Mouse (Mus musculus) bone marrow, adult 2 months (tissue): ENCODE results near the gene Vps50.

Source experiments
- CTCF ChIP-seq: fragments of 200-500 bp; IDR thresholded peaks from 2 replicates; pipeline ENCODE4 v1.5.1; 2011; ENCODE audit warnings: low read length, control low read depth; ENCODE audit not compliant: control insufficient read depth, insufficient read depth
- POLR2A ChIP-seq: fragments of 200-500 bp; IDR thresholded peaks from 2 replicates; pipeline ENCODE4 v1.6.1; 2011; ENCODE audit warnings: low read depth, mild to moderate bottlenecking, control low read depth, low read length, borderline replicate concordance; ENCODE audit not compliant: control insufficient read depth

GRCm38 (mm10) chr6:3531445-3531844 is 33.3 kb downstream of the Vps50 start:
- TF ChIP-seq CTCF = no peak
- no peak for TF ChIP-seq POLR2A
